Mouse (Mus musculus): ENCODE results near the gene Pde3a. TPM values are rescaled to one million over a fixed set of nuclear protein-coding genes. Genes with fewer than 3 reads are reported as not detected.

Pde3a gene
- total RNA-seq, 2 experiments from 2014 or later: 1.9 to 2.3 TPM

GRCm38 (mm10) chr6:141257434-141258202 is 8.5 kb downstream of the Pde3a start:
- DNase-seq: no peak
- intact Hi-C loops (cut with DNase I): no loop called here

- DNase-seq: no peak
- intact Hi-C loops (cut with DNase I): no loop called here
These were observed 16.2 kb downstream of the Pde3a start for GRCm38 (mm10) chr6:141265257-141265656.

DNA sequence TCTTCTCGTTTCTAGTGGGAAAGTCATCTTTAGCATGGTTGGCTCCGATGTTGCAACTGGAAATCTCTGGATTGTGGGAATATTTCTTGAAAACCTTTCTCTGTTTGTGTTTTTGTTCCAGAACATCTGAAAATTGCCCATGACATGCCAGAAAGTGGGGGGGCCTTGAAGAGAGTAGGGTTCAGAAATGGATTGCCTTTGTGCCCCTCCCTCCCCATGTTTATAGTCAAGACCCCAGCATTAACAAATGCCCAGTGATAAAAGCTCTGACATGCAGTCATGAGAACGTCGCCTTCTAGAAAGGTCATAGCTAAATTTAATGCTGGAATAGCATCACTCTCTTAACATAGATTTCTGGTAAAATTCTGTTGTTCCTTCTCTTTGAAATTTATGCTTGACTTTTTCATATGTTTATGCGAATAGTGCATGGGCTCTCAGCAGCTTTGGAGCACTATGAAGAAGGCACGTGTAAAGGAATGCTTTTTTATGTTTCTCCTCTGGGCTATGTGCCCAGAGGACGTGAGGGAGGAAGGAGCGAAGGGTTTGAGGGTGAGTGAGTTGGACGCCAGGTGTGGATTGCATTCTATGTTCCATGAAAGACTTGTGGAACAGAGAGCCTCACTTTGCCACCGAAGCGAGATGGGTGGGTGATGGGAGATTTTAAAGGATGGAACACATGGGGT is 19.0 kb downstream of the Pde3a start:
- DNase-seq: no peak
- intact Hi-C loops (cut with DNase I): no loop called here

- DNase-seq: no peak
- intact Hi-C loops (cut with DNase I): no loop called here
These were observed 19.8 kb downstream of the Pde3a start for GRCm38 (mm10) chr6:141268871-141269270.

- intact Hi-C loops (cut with DNase I): no loop called here
- no peak for DNase-seq
These were observed 22.1 kb downstream of the Pde3a start for GRCm38 (mm10) chr6:141271133-141271532.

DNA sequence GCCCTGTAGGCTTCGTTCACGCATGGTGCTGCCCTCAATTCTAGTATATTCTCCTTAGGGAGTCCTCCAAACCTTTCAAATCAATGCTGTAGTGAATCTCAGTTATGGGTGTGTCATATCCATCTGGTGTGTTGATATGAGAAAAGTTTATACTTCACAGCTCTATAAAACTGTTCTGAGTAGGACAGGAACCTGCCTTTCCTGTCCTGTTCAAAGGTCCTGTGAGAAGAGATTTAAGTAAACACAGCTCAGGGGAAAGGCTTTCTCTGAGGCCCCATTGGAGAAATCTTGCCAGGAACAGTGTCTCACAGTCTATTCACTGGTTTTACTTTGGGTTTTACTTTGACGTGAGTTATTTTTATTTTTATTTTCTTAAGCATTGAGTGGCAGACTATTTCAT is 22.5 kb downstream of the Pde3a start:
- intact Hi-C loops (cut with DNase I): no loop called here
- no peak for DNase-seq

DNA sequence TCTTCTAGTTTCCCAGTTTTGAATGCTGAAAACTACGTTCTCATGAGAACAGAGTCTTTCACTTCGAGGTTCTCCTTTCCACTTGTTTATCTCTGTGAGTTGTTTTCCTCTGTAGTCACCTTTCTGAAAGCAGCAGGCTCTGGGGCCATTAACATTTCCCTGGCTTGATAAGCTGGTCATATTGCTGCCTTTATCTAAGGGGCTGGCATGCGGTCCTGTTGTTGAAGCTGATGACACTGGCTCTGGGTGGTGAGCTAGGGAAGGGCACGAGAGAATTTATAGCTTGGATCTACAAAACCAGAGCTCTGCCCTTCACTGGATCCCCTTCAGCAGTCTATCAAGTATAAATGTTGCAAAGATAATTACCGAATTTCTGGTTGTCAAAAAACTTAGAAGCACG is 24.6 kb downstream of the Pde3a start:
- no peak for DNase-seq
- intact Hi-C loops (cut with DNase I): no loop called here

GRCm38 (mm10) chr6:141281685-141282084 is 32.6 kb downstream of the Pde3a start:
- intact Hi-C loops (cut with DNase I): no loop called here
- no peak for DNase-seq

- intact Hi-C loops (cut with DNase I): no loop called here
- DNase-seq: no peak
These were observed 33.7 kb downstream of the Pde3a start for GRCm38 (mm10) chr6:141282796-141283195.

- no peak for DNase-seq
- intact Hi-C loops (cut with DNase I): no loop called here
These were observed 42.1 kb downstream of the Pde3a start for GRCm38 (mm10) chr6:141291195-141291594.

- intact Hi-C loops (cut with DNase I): no loop called here
- DNase-seq: no peak
These were observed 43.9 kb downstream of the Pde3a start for GRCm38 (mm10) chr6:141292826-141293459.

DNA sequence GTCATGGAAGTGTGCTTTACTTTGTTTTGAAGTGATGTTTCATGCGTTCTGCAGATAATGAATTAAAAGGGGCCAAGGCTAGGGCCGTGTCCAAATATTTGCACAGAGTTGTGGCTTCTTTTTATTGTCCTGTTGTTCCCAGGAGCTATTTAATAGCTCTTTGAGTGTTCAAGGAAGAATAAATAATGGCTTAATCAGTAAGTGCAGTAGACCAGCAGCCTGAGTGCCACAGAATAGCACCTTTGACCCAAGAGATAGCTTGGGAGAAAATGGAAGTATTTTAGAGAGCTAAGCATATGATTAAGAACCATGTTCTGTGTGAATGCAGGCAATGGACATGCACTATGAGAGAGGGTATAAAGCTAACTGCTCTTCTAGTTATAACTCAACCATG is 44.4 kb downstream of the Pde3a start:
- intact Hi-C loops (cut with DNase I): no loop called here
- no peak for DNase-seq

DNA sequence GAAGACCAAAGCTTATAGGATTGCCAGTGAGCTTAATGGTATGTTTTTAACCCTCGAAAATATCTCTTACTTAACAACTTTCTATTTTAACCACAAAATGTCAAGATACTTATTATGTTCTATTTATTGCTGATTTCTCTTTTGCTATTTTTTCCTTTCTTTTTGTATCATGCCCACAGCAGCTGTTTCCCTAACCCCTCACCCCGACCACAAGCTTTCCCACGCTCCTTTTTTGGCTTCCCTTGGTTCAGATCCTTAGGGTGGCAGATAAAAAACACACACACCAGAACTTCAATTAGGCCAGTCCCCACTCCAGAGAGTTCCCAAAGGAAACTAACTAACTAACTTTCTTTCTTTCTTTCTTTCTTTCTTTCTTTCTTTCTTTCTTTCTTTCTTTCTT is 46.2 kb downstream of the Pde3a start:
- no peak for DNase-seq
- intact Hi-C loops (cut with DNase I): no loop called here

- no peak for DNase-seq
- intact Hi-C loops (cut with DNase I): no loop called here
These were observed 53.0 kb downstream of the Pde3a start for GRCm38 (mm10) chr6:141301750-141302748.

- intact Hi-C loops (cut with DNase I): no loop called here
- no peak for DNase-seq
These were observed 53.8 kb downstream of the Pde3a start for GRCm38 (mm10) chr6:141302842-141303241.

DNA sequence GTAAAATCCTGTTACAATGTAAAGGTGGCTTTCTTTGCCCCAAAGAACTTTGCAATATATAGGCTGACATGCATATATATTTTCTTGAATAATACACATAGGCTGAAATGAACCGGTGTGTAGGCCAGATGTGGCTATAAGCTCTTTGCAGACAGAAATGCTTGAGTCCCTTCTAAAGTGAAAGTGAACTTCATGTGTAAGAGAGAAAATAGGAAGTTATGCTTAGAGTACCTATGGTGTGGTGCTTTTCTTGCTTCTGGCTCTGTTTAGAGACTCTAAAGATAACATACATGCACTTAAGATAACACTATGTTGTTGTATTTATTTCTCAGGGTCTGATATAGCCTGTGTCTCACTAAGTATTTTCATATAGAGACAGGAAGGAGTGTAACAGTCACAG is 58.3 kb downstream of the Pde3a start:
- intact Hi-C loops (cut with DNase I): no loop called here

GRCm38 (mm10) chr6:141308451-141308850 is 59.4 kb downstream of the Pde3a start:
- DNase-seq: peak in 1 of 2 experiments; percentile 17
- intact Hi-C loops (cut with DNase I): no loop called here

More for the DNA sequence above, 58.3 kb downstream of the Pde3a start:
- DNase-seq: no peak

GRCm38 (mm10) chr6:141309872-141310271 is 60.8 kb downstream of the Pde3a start:
- intact Hi-C loops (cut with DNase I): loop anchor here (5.0 to 10.0 kb wide), 2 partner anchors 388 to 535 kb away; no protein-coding TSS in a partner anchor
- DNase-seq: no peak

DNA sequence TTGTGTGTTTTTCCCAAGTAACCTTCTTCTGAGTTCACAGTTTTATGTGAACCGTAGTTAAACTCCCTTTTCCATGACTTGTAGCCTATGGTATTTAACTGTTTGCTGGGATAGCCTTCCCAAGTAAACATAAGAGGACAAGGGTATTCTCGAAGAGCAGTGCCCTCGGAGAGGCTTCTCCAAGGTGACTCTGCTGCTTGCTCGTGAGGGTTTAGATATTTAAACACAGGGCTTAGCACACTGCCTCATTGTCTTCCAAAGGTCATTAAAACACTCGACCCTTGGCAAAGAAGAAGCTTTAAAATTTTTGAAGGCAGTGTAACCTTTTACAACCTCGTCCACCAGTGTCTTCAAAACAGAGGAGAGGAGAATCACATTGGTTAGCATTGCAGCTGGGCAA is 61.3 kb downstream of the Pde3a start:
- DNase-seq: no peak
- intact Hi-C loops (cut with DNase I): loop anchor here (5.0 to 10.0 kb wide), 2 partner anchors 388 to 536 kb away; no protein-coding TSS in a partner anchor

DNA sequence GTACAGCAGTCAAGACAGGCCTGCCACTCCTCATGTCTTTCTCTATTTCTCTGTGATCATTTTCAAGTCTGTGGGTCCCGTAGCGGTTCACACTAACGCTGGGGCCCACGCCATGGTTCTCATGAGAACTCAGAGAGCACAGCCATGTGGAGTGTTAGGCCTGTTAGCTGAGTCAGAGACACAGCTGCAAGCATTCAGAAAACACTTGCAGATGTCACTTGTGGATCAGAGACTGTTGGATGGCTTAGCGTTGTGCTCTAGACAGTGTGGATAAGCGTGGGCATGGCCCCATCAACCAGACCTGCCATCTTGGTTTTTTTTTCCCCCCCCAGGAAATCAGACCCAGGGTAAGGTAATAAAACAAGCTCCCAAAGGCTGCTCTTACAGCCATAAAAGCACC is 62.5 kb downstream of the Pde3a start:
- DNase-seq: peak in 1 of 2 experiments; percentile 14
- intact Hi-C loops (cut with DNase I): loop anchor here (5.0 to 10.0 kb wide), 2 partner anchors 389 to 537 kb away; no protein-coding TSS in a partner anchor
